Mouse (Mus musculus): ENCODE results near the gene Tecr.
"Not testable (repeated sequence)": the region's sequence is repeated elsewhere in the genome, so short reads cannot be mapped to it uniquely, and the experiment has no call there.

GRCm38 (mm10) chr8:83571001-83571340 lies 36.8 kb downstream of the Tecr start:
- TF ChIP-seq POLR2A (IDR thresholded peaks at IDR 0.05; ENCODE audit: insufficient read depth, low read length); CTCF (IDR thresholded peaks at IDR 0.05; ENCODE audit: low read depth, low read length); EP300 (IDR thresholded peaks at IDR 0.05; ENCODE audit: insufficient read depth, low read depth, low read length): not testable (repeated sequence)

Data from ES-Bruce4 (cell line).